Mouse (Mus musculus) spleen, adult 2 months (tissue): ENCODE results near the gene Itgam.

Source experiments
- CTCF ChIP-seq: fragments of 200-500 bp; IDR thresholded peaks from 2 replicates; pipeline ENCODE4 v1.5.1; 2011; ENCODE audit warnings: mild to moderate bottlenecking, inconsistent platforms; ENCODE audit not compliant: insufficient read depth, insufficient read length, insufficient replicate concordance; ENCODE audit errors: extremely low read depth
- POLR2A ChIP-seq: fragments of 200-500 bp; IDR thresholded peaks from 2 replicates; pipeline ENCODE4 v1.6.1; 2011; ENCODE audit warnings: low read depth, low read length, inconsistent platforms

- TF ChIP-seq POLR2A = no peak
- TF ChIP-seq CTCF = no peak
Measured at GRCm38 (mm10) chr7:128044142-128044785, 18.2 kb upstream of the Itgam start.
